Mouse (Mus musculus) CH12.LX (cell line): ENCODE results near the gene Ogg1. TPM values are rescaled to one million over a fixed set of nuclear protein-coding genes. Genes with fewer than 3 reads are reported as not detected.

ENCODE experiments used
- DNase-seq: peaks from one replicate; pipeline ENCODE4 v3.0.0-alpha.2; 2013; ENCODE audit errors: extremely low read depth
- H3K27ac ChIP-seq: 2 replicates; pipeline ENCODE4 v1.5.1; 2012; ENCODE audit warnings: low read depth, mild to moderate bottlenecking, control low read depth, moderate library complexity; ENCODE audit not compliant: insufficient read depth
- H3K27me3 ChIP-seq: replicated peaks from 2 replicates; pipeline ENCODE3; 2012; ENCODE audit warnings: inconsistent platforms
- H3K36me3 ChIP-seq, 2 experiments: replicated peaks in 1 of 2; 2 replicates each; pipeline versions ENCODE3 to v1.6.1; 2012; ENCODE audit warnings: inconsistent platforms in 1 of 2, low read length in 1 of 2, mild to moderate bottlenecking in 1 of 2, mixed read lengths in 1 of 2, moderate library complexity in 1 of 2; ENCODE audit not compliant: control insufficient read depth in 1 of 2, insufficient read depth in 1 of 2
- H3K4me1 ChIP-seq, 2 experiments: 2 replicates each; pipeline ENCODE4 v1.6.1; 2012; ENCODE audit warnings: inconsistent platforms in 1 of 2, moderate library complexity in 1 of 2; ENCODE audit not compliant: insufficient read depth in 2 of 2, control insufficient read depth in 1 of 2
- H3K4me2 ChIP-seq: 2 replicates; pipeline ENCODE4 v1.6.1; 2012; ENCODE audit warnings: low read depth, mild to moderate bottlenecking, control low read depth; ENCODE audit not compliant: poor library complexity, insufficient read depth, severe bottlenecking
- H3K4me3 ChIP-seq, 3 experiments: fragments of 150-350 bp in 1 of 3; sonication (generic) in 1 of 3; replicated peaks in 1 of 3; 2 replicates each; pipeline versions ENCODE3 to v1.5.1; 2011 to 2012; ENCODE audit warnings: low read depth in 2 of 3, low read length in 2 of 3, mild to moderate bottlenecking in 2 of 3, moderate library complexity in 2 of 3, control low read depth in 1 of 3, improper control_type of control experiment in 1 of 3, inconsistent platforms in 1 of 3, mixed read lengths in 1 of 3; ENCODE audit not compliant: poor library complexity in 1 of 3
- H3K79me2 ChIP-seq: replicated peaks from 2 replicates; pipeline ENCODE4 v1.6.1; 2012; ENCODE audit warnings: mild to moderate bottlenecking, moderate library complexity; ENCODE audit not compliant: control insufficient read depth, poor library complexity, insufficient read depth, severe bottlenecking; ENCODE audit errors: extremely low read depth
- H3K9ac ChIP-seq: 2 replicates; pipeline ENCODE4 v1.6.1; 2012; ENCODE audit warnings: low read depth, mild to moderate bottlenecking, control low read depth, moderate library complexity; ENCODE audit not compliant: insufficient read depth
- H3K9me3 ChIP-seq: replicated peaks from 2 replicates; pipeline ENCODE3; 2012; ENCODE audit warnings: low read length, inconsistent platforms, mixed read lengths
- BHLHE40 ChIP-seq: IDR thresholded peaks from 2 replicates; pipeline ENCODE4 v1.6.1; 2011; ENCODE audit warnings: mild to moderate bottlenecking, low read depth, low read length, improper control_type of control experiment
- CHD1 ChIP-seq: IDR thresholded peaks from 2 replicates; pipeline ENCODE4 v1.6.1; 2012; ENCODE audit warnings: low read depth, low read length, improper control_type of control experiment, inconsistent platforms
- CHD2 ChIP-seq: IDR thresholded peaks from 2 replicates; pipeline ENCODE4 v1.6.1; 2011; ENCODE audit warnings: low read length, improper control_type of control experiment
- CTCF ChIP-seq, 2 experiments: IDR thresholded peaks in 1 of 2; conservative IDR thresholded peaks in 1 of 2; 2 replicates each; pipeline ENCODE4 v1.5.1; 2011 to 2012; ENCODE audit warnings: low read depth in 2 of 2, low read length in 2 of 2, improper control_type of control experiment in 1 of 2, inconsistent platforms in 1 of 2, mild to moderate bottlenecking in 1 of 2, moderate library complexity in 1 of 2
- E2F4 ChIP-seq: IDR thresholded peaks from 2 replicates; pipeline ENCODE4 v1.6.1; 2011; ENCODE audit warnings: low read depth, low read length, improper control_type of control experiment; ENCODE audit not compliant: insufficient replicate concordance
- ELF1 ChIP-seq: IDR thresholded peaks from 2 replicates; pipeline ENCODE4 v1.6.1; 2014; ENCODE audit warnings: low read depth, mild to moderate bottlenecking, inconsistent platforms, low read length, improper control_type of control experiment
- EP300 ChIP-seq: IDR thresholded peaks from 2 replicates; pipeline ENCODE4 v1.6.1; 2011; ENCODE audit warnings: low read length, improper control_type of control experiment
- ETS1 ChIP-seq: conservative IDR thresholded peaks from 2 replicates; pipeline ENCODE4 v1.6.1; 2012; ENCODE audit warnings: low read depth, mild to moderate bottlenecking, inconsistent platforms, low read length, improper control_type of control experiment, moderate library complexity
- GABPA ChIP-seq: IDR thresholded peaks from 2 replicates; pipeline ENCODE4 v1.6.1; 2012; ENCODE audit warnings: low read depth, low read length, improper control_type of control experiment, inconsistent platforms; ENCODE audit not compliant: insufficient replicate concordance
- HCFC1 ChIP-seq: IDR thresholded peaks from 2 replicates; pipeline ENCODE4 v1.6.1; 2012; ENCODE audit warnings: low read depth, mild to moderate bottlenecking, inconsistent platforms, low read length, improper control_type of control experiment
- IRF4 ChIP-seq: IDR thresholded peaks from 2 replicates; pipeline ENCODE4 v1.6.1; 2014; ENCODE audit warnings: low read depth, mild to moderate bottlenecking, inconsistent platforms, low read length, improper control_type of control experiment
- JUN ChIP-seq: IDR thresholded peaks from 2 replicates; pipeline ENCODE4 v1.6.1; 2011; ENCODE audit warnings: low read depth, mild to moderate bottlenecking, low read length, improper control_type of control experiment, moderate library complexity; ENCODE audit not compliant: insufficient read depth
- KAT2A ChIP-seq: IDR thresholded peaks from 2 replicates; pipeline ENCODE4 v1.6.1; 2012; ENCODE audit warnings: low read length, improper control_type of control experiment, inconsistent platforms; ENCODE audit not compliant: insufficient replicate concordance
- MAFK ChIP-seq: IDR thresholded peaks from 2 replicates; pipeline ENCODE4 v1.6.1; 2011; ENCODE audit warnings: low read length, improper control_type of control experiment; ENCODE audit not compliant: insufficient replicate concordance
- MAX ChIP-seq: IDR thresholded peaks from 2 replicates; pipeline ENCODE4 v1.6.1; 2011; ENCODE audit warnings: low read length, improper control_type of control experiment
- MAZ ChIP-seq: IDR thresholded peaks from 2 replicates; pipeline ENCODE4 v1.6.1; 2012; ENCODE audit warnings: low read depth, mild to moderate bottlenecking, inconsistent platforms, low read length, improper control_type of control experiment, moderate library complexity
- MEF2A ChIP-seq: IDR thresholded peaks from 2 replicates; pipeline ENCODE4 v1.6.1; 2014; ENCODE audit warnings: low read depth, mild to moderate bottlenecking, inconsistent platforms, low read length, improper control_type of control experiment, borderline replicate concordance
- MXI1 ChIP-seq: IDR thresholded peaks from 2 replicates; pipeline ENCODE4 v1.6.1; 2011; ENCODE audit warnings: mild to moderate bottlenecking, low read depth, low read length, improper control_type of control experiment
- MYC ChIP-seq: IDR thresholded peaks from 2 replicates; pipeline ENCODE4 v1.6.1; 2011; ENCODE audit warnings: low read depth, mild to moderate bottlenecking, improper control_type of control experiment, low read length
- NELFE ChIP-seq: IDR thresholded peaks from 2 replicates; pipeline ENCODE4 v1.6.1; 2011; ENCODE audit warnings: low read depth, low read length, improper control_type of control experiment
- POLR2A ChIP-seq: IDR thresholded peaks from 2 replicates; pipeline ENCODE4 v1.6.1; 2011; ENCODE audit warnings: low read depth, mild to moderate bottlenecking, improper control_type of control experiment, low read length
- POLR2AphosphoS2 ChIP-seq: IDR thresholded peaks from 2 replicates; pipeline ENCODE4 v1.6.1; 2011; ENCODE audit warnings: low read depth, low read length, improper control_type of control experiment
- RAD21 ChIP-seq: IDR thresholded peaks from 2 replicates; pipeline ENCODE4 v1.6.1; 2011; ENCODE audit warnings: low read depth, mild to moderate bottlenecking, low read length, improper control_type of control experiment, moderate library complexity
- RCOR1 ChIP-seq: conservative IDR thresholded peaks from 2 replicates; pipeline ENCODE4 v1.6.1; 2012; ENCODE audit warnings: low read depth, mild to moderate bottlenecking, inconsistent platforms, low read length, improper control_type of control experiment
- SIN3A ChIP-seq: IDR thresholded peaks from 2 replicates; pipeline ENCODE4 v1.6.1; 2012; ENCODE audit warnings: low read length, improper control_type of control experiment, inconsistent platforms
- SMC3 ChIP-seq: IDR thresholded peaks from 2 replicates; pipeline ENCODE4 v1.6.1; 2011; ENCODE audit warnings: low read depth, low read length, improper control_type of control experiment
- TBP ChIP-seq: conservative IDR thresholded peaks from 2 replicates; pipeline ENCODE4 v1.6.1; 2011; ENCODE audit warnings: low read depth, low read length, improper control_type of control experiment
- TCF12 ChIP-seq: IDR thresholded peaks from 2 replicates; pipeline ENCODE4 v1.6.1; 2014; ENCODE audit warnings: low read depth, mild to moderate bottlenecking, inconsistent platforms, low read length, improper control_type of control experiment
- UBTF ChIP-seq: IDR thresholded peaks from 2 replicates; pipeline ENCODE4 v1.6.1; 2012; ENCODE audit warnings: low read depth, mild to moderate bottlenecking, inconsistent platforms, low read length, improper control_type of control experiment, moderate library complexity
- USF1 ChIP-seq: IDR thresholded peaks from 2 replicates; pipeline ENCODE4 v1.6.1; 2014; ENCODE audit warnings: low read depth, mild to moderate bottlenecking, inconsistent platforms, low read length, improper control_type of control experiment
- USF2 ChIP-seq: conservative IDR thresholded peaks from 2 replicates; pipeline ENCODE4 v1.6.1; 2011; ENCODE audit warnings: low read depth, low read length, improper control_type of control experiment
- ZC3H11A ChIP-seq: IDR thresholded peaks from 2 replicates; pipeline ENCODE4 v1.6.1; 2012; ENCODE audit warnings: low read depth, mild to moderate bottlenecking, inconsistent platforms, low read length, improper control_type of control experiment
- ZKSCAN1 ChIP-seq: IDR thresholded peaks from 2 replicates; pipeline ENCODE4 v1.6.1; 2012; ENCODE audit warnings: low read depth, inconsistent platforms, low read length, improper control_type of control experiment, borderline replicate concordance
- ZMIZ1 ChIP-seq: IDR thresholded peaks from 2 replicates; pipeline ENCODE4 v1.6.1; 2012; ENCODE audit warnings: low read depth, mild to moderate bottlenecking, inconsistent platforms, low read length, improper control_type of control experiment
- ZNF384 ChIP-seq: IDR thresholded peaks from 2 replicates; pipeline ENCODE4 v1.6.1; 2012; ENCODE audit warnings: low read depth, low read length, improper control_type of control experiment, inconsistent platforms
- dilution Hi-C: fragments of 300-500 bp; cut with MboI; formaldehyde crosslinking; loops from 2 replicates; pipeline ENCODE4 v1.14.3; 2020; ENCODE audit warnings: low sequenced_read_pairs; ENCODE audit not compliant: extremely low pct_unique_long_range_greater_than_20kb, extremely low pct_ligation_motif_present
- in situ Hi-C: fragments of 300-500 bp; cut with MboI; formaldehyde crosslinking; loops from 3 replicates; pipeline ENCODE4 v1.14.3; 2019; ENCODE audit warnings: low sequenced_read_pairs, low pct_ligation_motif_present, low pct_unique_long_range_greater_than_20kb, mixed read lengths
- polyA plus RNA-seq: library from polyadenylated mRNA; unstranded; fragments of >175 nt; gene quantifications from 2 replicates; pipeline ENCODE4 v1.2.1, GENCODE M21; 2012; ENCODE audit warnings: low read depth; ENCODE audit not compliant: insufficient read length
- total RNA-seq, 2 experiments: library from RNA; depleted of rRNA; stranded (reverse); fragments of 300-350 nt in 1 of 2; fragments of >200 nt in 1 of 2; gene quantifications; 2 replicates each; pipeline ENCODE4 v1.2.3; 2012 to 2014

The Ogg1 gene
- total and polyA plus RNA-seq, 3 experiments = 13.8 to 20.1 (median 14.5) TPM

DNA sequence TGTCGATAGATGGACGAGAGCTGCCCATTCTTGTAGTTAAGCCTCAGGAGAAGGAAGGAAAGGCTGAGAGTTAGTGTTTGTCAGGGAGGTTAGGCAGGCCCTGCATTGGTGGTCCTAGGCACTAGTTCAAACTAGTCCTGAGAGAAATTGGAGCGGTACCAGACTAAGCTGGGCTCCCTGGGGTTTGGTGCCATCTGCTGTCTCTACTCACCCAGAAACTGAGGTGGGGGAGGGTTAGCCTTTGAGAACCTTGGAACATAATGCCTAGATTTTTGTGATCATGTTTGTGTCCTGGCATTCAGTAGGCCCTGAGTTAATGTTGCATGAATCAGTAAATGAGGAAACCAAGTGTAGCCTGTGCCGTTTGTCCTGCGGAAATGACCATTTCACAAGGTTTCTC lies 18.6 kb upstream of the Ogg1 start:
- H3K79me2 ChIP-seq = peaks cover 40% of the 10 kb centered on the region
- DNase-seq = peak; percentile 63
- H3K4me1 ChIP-seq = peaks cover 10 to 32% of the 10 kb centered on the region in 2 experiments
- peaks cover 22 to 35% of the 10 kb centered on the region in 2 experiments for H3K36me3 ChIP-seq
- H3K9me3 ChIP-seq = no peaks in the 10 kb centered on the region
- TF ChIP-seq CTCF (conservative IDR thresholded peaks at IDR 0.05 in 1 of 2, IDR thresholded peaks at IDR 0.05 in 1 of 2; ENCODE audit: low read depth in 2 of 2, low read length in 2 of 2) = peak in 1 of 2 experiments; percentile 79; a peak in 2 of 4 replicates
- no peak for TF ChIP-seq ZMIZ1
- TF ChIP-seq POLR2A = no peak
- no peak for TF ChIP-seq MAX
- no peak for TF ChIP-seq NELFE
- TF ChIP-seq KAT2A = no peak
- TF ChIP-seq ZC3H11A = peak; percentile 33
- TF ChIP-seq UBTF = no peak
- no peak for TF ChIP-seq MXI1
- TF ChIP-seq ZNF384 = 0 out of 2 replicates have a peak, but pooled peaks have one; percentile 13
- no peak for TF ChIP-seq USF1
- no peak for TF ChIP-seq TCF12
- TF ChIP-seq IRF4 = 0 out of 2 replicates have a peak, but pooled peaks have one; percentile 12
- TF ChIP-seq ZKSCAN1 = no peak
- TF ChIP-seq USF2 = no peak
- TF ChIP-seq MEF2A = peak; percentile 23; the same call in 1 of the 2 replicates
- peak; percentile 25; the same call in 1 of the 2 replicates for TF ChIP-seq SIN3A
- TF ChIP-seq CHD2 = peak; percentile 82
- 0 out of 2 replicates have a peak, but pooled peaks have one; percentile 75 for TF ChIP-seq MAZ
- no peak for TF ChIP-seq JUN
- peak; percentile 78 for TF ChIP-seq RAD21
- TF ChIP-seq CHD1 = no peak
- TF ChIP-seq ELF1 = no peak
- no peak for TF ChIP-seq GABPA
- TF ChIP-seq MYC = no peak
- TF ChIP-seq TBP = no peak
- no peak for TF ChIP-seq E2F4
- TF ChIP-seq MAFK = no peak
- no peak for TF ChIP-seq POLR2AphosphoS2
- TF ChIP-seq HCFC1 = no peak
- no peak for TF ChIP-seq BHLHE40
- no peak for TF ChIP-seq ETS1
- no peak for TF ChIP-seq RCOR1
- no peak for TF ChIP-seq EP300
- peak; percentile 63 for TF ChIP-seq SMC3
- dilution Hi-C loops = no loop called here
- H3K9ac ChIP-seq = peak overlapping the region; percentile 90
- no peaks in the 10 kb centered on the region for H3K27me3 ChIP-seq
- H3K27ac ChIP-seq = peak overlapping the region; percentile 31
- in situ Hi-C loops = loop anchor here (10.0 to 25.0 kb wide), 2 partner anchors 263 to 596 kb away; partner anchors contain the start of gene Thumpd3
- H3K4me3 ChIP-seq = peak overlapping the region; percentile 91 to 98 (median 97)
- H3K4me2 ChIP-seq = peak overlapping the region; percentile 94
